Mouse (Mus musculus): ENCODE results near the gene Ak8. TPM values are rescaled to one million over a fixed set of nuclear protein-coding genes. Genes with fewer than 3 reads are reported as not detected.

Ak8 gene
- total and polyA plus RNA-seq, 3 experiments: 0.59 TPM; not detected in 2

GRCm38 (mm10) chr2:28688431-28688830, 11.5 kb upstream of the Ak8 start:
- Histone ChIP-seq H3K79me2 (replicated peaks; ENCODE audit: control insufficient read depth, insufficient read depth, low read length) (no peaks in the 10 kb centered on the region), H3K27me3 (ENCODE audit: control insufficient read depth, insufficient read depth, low read length) (no peaks in the 10 kb centered on the region), H3K27ac (no peak overlapping the region), H3K4me3 (no peak overlapping the region), H3K9ac (ENCODE audit: low read depth, low read length) (no peak overlapping the region), H3K36me3 (ENCODE audit: control insufficient read depth, insufficient read depth, low read length) (no peaks in the 10 kb centered on the region), H3K4me1 (ENCODE audit: control insufficient read depth, insufficient read depth, low read length) (no peaks in the 10 kb centered on the region)
- WGBS: 70% methylated on average over 3 of the region's 3 CpGs
- no peak for TF ChIP-seq POLR2A (IDR thresholded peaks at IDR 0.05; ENCODE audit: insufficient read depth, low read depth, low read length)
- TF ChIP-seq CTCF (IDR thresholded peaks at IDR 0.05): peak; percentile 68
- TF ChIP-seq EP300 (IDR thresholded peaks at IDR 0.05; ENCODE audit: insufficient read depth, low read depth, low read length): no peak
- intact Hi-C loops (cut with DNase I): loop anchor here (5.0 kb wide), 1 partner anchor 364 kb away; no protein-coding TSS in a partner anchor
- DNase-seq: peak in 1 of 2 experiments; percentile 33

GRCm38 (mm10) chr2:28692692-28693091, 7.3 kb upstream of the Ak8 start:
- no peak overlapping the region for H3K9ac ChIP-seq (ENCODE audit: low read depth, low read length)
- H3K4me3 ChIP-seq: no peak overlapping the region
- 85% methylated on average over 9 of the region's 9 CpGs for whole genome bisulfite sequencing
- H3K4me1 ChIP-seq (ENCODE audit: control insufficient read depth, insufficient read depth, low read length): no peaks in the 10 kb centered on the region
- no peaks in the 10 kb centered on the region for H3K27me3 ChIP-seq (ENCODE audit: control insufficient read depth, insufficient read depth, low read length)
- intact Hi-C loops (cut with DNase I): no loop called here
- no peaks in the 10 kb centered on the region for H3K36me3 ChIP-seq (ENCODE audit: control insufficient read depth, insufficient read depth, low read length)
- no peaks in the 10 kb centered on the region for H3K79me2 ChIP-seq (replicated peaks; ENCODE audit: control insufficient read depth, insufficient read depth, low read length)
- no peak overlapping the region for H3K27ac ChIP-seq
- TF ChIP-seq CTCF (IDR thresholded peaks at IDR 0.05) (no peak), EP300 (IDR thresholded peaks at IDR 0.05; ENCODE audit: insufficient read depth, low read depth, low read length) (no peak), POLR2A (IDR thresholded peaks at IDR 0.05; ENCODE audit: insufficient read depth, low read depth, low read length) (no peak)
- DNase-seq: no peak

- Histone ChIP-seq H3K4me1 (ENCODE audit: control insufficient read depth, insufficient read depth, low read length) (no peaks in the 10 kb centered on the region), H3K27me3 (ENCODE audit: control insufficient read depth, insufficient read depth, low read length) (no peaks in the 10 kb centered on the region), H3K9ac (ENCODE audit: low read depth, low read length) (no peak overlapping the region), H3K27ac (no peak overlapping the region), H3K4me3 (no peak overlapping the region), H3K79me2 (replicated peaks; ENCODE audit: control insufficient read depth, insufficient read depth, low read length) (no peaks in the 10 kb centered on the region), H3K36me3 (ENCODE audit: control insufficient read depth, insufficient read depth, low read length) (no peaks in the 10 kb centered on the region)
- DNase-seq: peak; percentile 12 to 23
- no peak for TF ChIP-seq EP300 (IDR thresholded peaks at IDR 0.05; ENCODE audit: insufficient read depth, low read depth, low read length)
- TF ChIP-seq CTCF (IDR thresholded peaks at IDR 0.05): no peak
- TF ChIP-seq POLR2A (IDR thresholded peaks at IDR 0.05; ENCODE audit: insufficient read depth, low read depth, low read length): no peak
- WGBS: 68% methylated on average over 5 of the region's 5 CpGs
- intact Hi-C loops (cut with DNase I): no loop called here
These were observed 1.4 kb upstream of the Ak8 start for GRCm38 (mm10) chr2:28698566-28698965.

- H3K4me3 ChIP-seq: no peak overlapping the region
- H3K27me3 ChIP-seq (ENCODE audit: control insufficient read depth, insufficient read depth, low read length): no peaks in the 10 kb centered on the region
- WGBS: 51% methylated on average over 8 of the region's 8 CpGs
- intact Hi-C loops (cut with DNase I): no loop called here
- no peaks in the 10 kb centered on the region for H3K36me3 ChIP-seq (ENCODE audit: control insufficient read depth, insufficient read depth, low read length)
- no peak for TF ChIP-seq POLR2A (IDR thresholded peaks at IDR 0.05; ENCODE audit: insufficient read depth, low read depth, low read length)
- TF ChIP-seq EP300 (IDR thresholded peaks at IDR 0.05; ENCODE audit: insufficient read depth, low read depth, low read length): no peak
- TF ChIP-seq CTCF (IDR thresholded peaks at IDR 0.05): no peak
- no peak for DNase-seq
- H3K9ac ChIP-seq (ENCODE audit: low read depth, low read length): no peak overlapping the region
- no peaks in the 10 kb centered on the region for H3K79me2 ChIP-seq (replicated peaks; ENCODE audit: control insufficient read depth, insufficient read depth, low read length)
- H3K4me1 ChIP-seq (ENCODE audit: control insufficient read depth, insufficient read depth, low read length): no peaks in the 10 kb centered on the region
- H3K27ac ChIP-seq: no peak overlapping the region
These were observed 1.8 kb downstream of the Ak8 start for GRCm38 (mm10) chr2:28701646-28702262.

GRCm38 (mm10) chr2:28706106-28706636, 6.2 kb downstream of the Ak8 start:
- Histone ChIP-seq H3K4me3 (no peak overlapping the region), H3K79me2 (replicated peaks; ENCODE audit: control insufficient read depth, insufficient read depth, low read length) (no peaks in the 10 kb centered on the region), H3K4me1 (ENCODE audit: control insufficient read depth, insufficient read depth, low read length) (no peaks in the 10 kb centered on the region), H3K27me3 (ENCODE audit: control insufficient read depth, insufficient read depth, low read length) (no peaks in the 10 kb centered on the region), H3K36me3 (ENCODE audit: control insufficient read depth, insufficient read depth, low read length) (no peaks in the 10 kb centered on the region), H3K27ac (no peak overlapping the region), H3K9ac (ENCODE audit: low read depth, low read length) (no peak overlapping the region)
- WGBS: 59% methylated on average over 8 of the region's 8 CpGs
- intact Hi-C loops (cut with DNase I): no loop called here
- TF ChIP-seq CTCF (IDR thresholded peaks at IDR 0.05): no peak
- no peak for TF ChIP-seq EP300 (IDR thresholded peaks at IDR 0.05; ENCODE audit: insufficient read depth, low read depth, low read length)
- no peak for DNase-seq

GRCm38 (mm10) chr2:28706787-28707186, 6.8 kb downstream of the Ak8 start:
- intact Hi-C loops (cut with DNase I): no loop called here
- no peak overlapping the region for H3K9ac ChIP-seq (ENCODE audit: low read depth, low read length)
- 55% methylated on average over 6 of the region's 6 CpGs for WGBS

More at GRCm38 (mm10) chr2:28706787-28707186, 6.8 kb downstream of the Ak8 start:
- Histone ChIP-seq H3K27me3 (ENCODE audit: control insufficient read depth, insufficient read depth, low read length) (no peaks in the 10 kb centered on the region), H3K4me3 (no peak overlapping the region), H3K79me2 (replicated peaks; ENCODE audit: control insufficient read depth, insufficient read depth, low read length) (no peaks in the 10 kb centered on the region), H3K27ac (no peak overlapping the region), H3K4me1 (ENCODE audit: control insufficient read depth, insufficient read depth, low read length) (no peaks in the 10 kb centered on the region), H3K36me3 (ENCODE audit: control insufficient read depth, insufficient read depth, low read length) (no peaks in the 10 kb centered on the region)
- no peak for DNase-seq
- TF ChIP-seq CTCF (IDR thresholded peaks at IDR 0.05): no peak
- TF ChIP-seq POLR2A (IDR thresholded peaks at IDR 0.05; ENCODE audit: insufficient read depth, low read depth, low read length): no peak
- TF ChIP-seq EP300 (IDR thresholded peaks at IDR 0.05; ENCODE audit: insufficient read depth, low read depth, low read length): no peak
